In genomic region chr2:33552672-33553071, GRCm38 (mm10) we compare ENCODE assay signal across 14 mouse cellular contexts.
A peak's percentile ranks its signal among the peaks of the same experiment; 100 is the strongest.
DNase-seq lines count a peak whose midpoint lies in the region; ATAC-seq and TF ChIP-seq lines count a peak whose summit lies in the region.
"Had no signal": no experiment of that assay in that cellular context is flagged by ENCODE, and none has a peak within 500 bp of the region (broad histone marks: within the 10 kb centered on the region; RNA-seq: fewer than 3 reads in every experiment).

No protein-coding gene starts in this region.

- no peaks in the 10 kb centered on the region; the same call in 1 of the 2 replicates for H3K27me3 ChIP-seq in heart, adult 2 months (ENCODE audit: control insufficient read depth, insufficient read depth, low read length)
- no peaks in the 10 kb centered on the region for H3K27me3 ChIP-seq in forebrain, embryonic 15.5 days

- no peak for TF ChIP-seq POLR2A in heart, adult 2 months (IDR thresholded peaks at IDR 0.05; ENCODE audit: insufficient read depth, low read depth, low read length)

- H3K4me1 ChIP-seq in heart, adult 2 months (ENCODE audit: control insufficient read depth, insufficient read depth, low read length), result no peaks in the 10 kb centered on the region
- H3K4me1 ChIP-seq in forebrain, embryonic 15.5 days, result peaks cover 2% of the 10 kb centered on the region
- H3K4me1 ChIP-seq: embryonic facial prominence, embryonic 10.5 days; liver, embryonic 13.5 days; megakaryocyte, embryonic 14.5 days had no signal

- DNase-seq in heart, adult 2 months, result no peak
- no peak for DNase-seq in heart, postnatal 14 days
- peak; percentile 25 to 27 for DNase-seq in right cerebral cortex, postnatal 10 days (ENCODE audit: low spot score in 2 of 2)
- no peak for DNase-seq in right cerebral cortex, adult 18-20 months
- peak; percentile 83 for DNase-seq in R1 (ENCODE audit: low read depth, low spot score)
- no peak for DNase-seq in frontal cortex, adult 2 months (ENCODE audit: extremely low spot score in 1 of 2, low spot score in 1 of 2)
- DNase-seq: adrenal gland, postnatal 10 days; cerebellum, adult 11-12 months; liver, embryonic 13.5 days; thymus, postnatal 14 days had no signal

- peak; percentile 33 for TF ChIP-seq CTCF in heart, adult 2 months (IDR thresholded peaks at IDR 0.05)

- H3K79me2 ChIP-seq in heart, adult 2 months (replicated peaks; ENCODE audit: control insufficient read depth, insufficient read depth, low read length), result no peaks in the 10 kb centered on the region

- H3K36me3 ChIP-seq in heart, adult 2 months (ENCODE audit: control insufficient read depth, insufficient read depth, low read length), result no peaks in the 10 kb centered on the region
- H3K36me3 ChIP-seq in forebrain, embryonic 15.5 days, result no peaks in the 10 kb centered on the region
- H3K36me3 ChIP-seq: embryonic facial prominence, embryonic 10.5 days; G1E; liver, embryonic 13.5 days had no signal

- no peak for ATAC-seq in forebrain, embryonic 15.5 days (replicated peaks)

- intact Hi-C loops in heart, adult 2 months (cut with DNase I), result no loop called here
- intact Hi-C loops in heart, postnatal 14 days (cut with DNase I), result no loop called here

- H3K4me2 ChIP-seq in forebrain, embryonic 15.5 days (replicated peaks), result no peak overlapping the region
- H3K4me2 ChIP-seq: liver, embryonic 13.5 days had no signal

- H3K27ac ChIP-seq in heart, adult 2 months, result no peak overlapping the region
- H3K27ac ChIP-seq in forebrain, embryonic 15.5 days (replicated peaks), result no peak overlapping the region
- H3K27ac ChIP-seq: embryonic facial prominence, embryonic 10.5 days; liver, embryonic 13.5 days had no signal

- H3K9ac ChIP-seq in heart, adult 2 months (ENCODE audit: low read depth, low read length), result no peak overlapping the region
- H3K9ac ChIP-seq in forebrain, embryonic 15.5 days (replicated peaks), result no peak overlapping the region
- H3K9ac ChIP-seq: liver, embryonic 13.5 days had no signal

- no peak for TF ChIP-seq EP300 in heart, adult 2 months (IDR thresholded peaks at IDR 0.05; ENCODE audit: insufficient read depth, low read depth, low read length)

- 51% methylated on average over 5 of the region's 5 CpGs for WGBS in heart, adult 2 months
- WGBS in forebrain, embryonic 15.5 days, result 55% methylated on average over 5 of the region's 5 CpGs

- no peaks in the 10 kb centered on the region for H3K9me3 ChIP-seq in forebrain, embryonic 15.5 days
- H3K9me3 ChIP-seq: embryonic facial prominence, embryonic 10.5 days; G1E; liver, embryonic 13.5 days had no signal

- no peak overlapping the region for H3K4me3 ChIP-seq in heart, adult 2 months
- no peak overlapping the region for H3K4me3 ChIP-seq in forebrain, embryonic 15.5 days
- H3K4me3 ChIP-seq: embryonic facial prominence, embryonic 10.5 days; liver, embryonic 13.5 days; megakaryocyte, embryonic 14.5 days had no signal

Comparison
In these comparisons a context has a peak if more than half of its experiments do, and no peak if none do; other contexts are left out.
1. DNase-seq: peak in right cerebral cortex, postnatal 10 days (2 of 2) and R1 (single experiment); none in heart, adult 2 months (0 of 2), heart, postnatal 14 days (0 of 2), right cerebral cortex, adult 18-20 months (single experiment) and frontal cortex, adult 2 months (0 of 2).